Mouse (Mus musculus) limb, embryonic 14.5 days (tissue): ENCODE measurements around the gene Gm13289. TPM values are rescaled to one million over a fixed set of nuclear protein-coding genes. Genes with fewer than 3 reads are reported as not detected.
"Not testable (repeated sequence)": the region's sequence is repeated elsewhere in the genome, so short reads cannot be mapped to it uniquely, and the experiment has no call there.

Experiments used
- ATAC-seq: fragments of 200-750 bp; cut with Nextera tagmentation; 2 replicates; pipeline ENCODE4 v1.8.0; 2017; ENCODE audit warnings: low read depth, moderate number of reproducible peaks, moderate TSS enrichment; ENCODE audit not compliant: low FRiP score
- DNase-seq: peaks from one replicate; pipeline ENCODE4 v3.0.0-alpha.2; 2015; ENCODE audit warnings: low spot score
- H3K27ac ChIP-seq: fragments of 300-500 bp; sonication (generic); replicated peaks from 2 replicates; pipeline ENCODE4 v1.5.1; 2014; ENCODE audit warnings: low read depth, mild to moderate bottlenecking, low read length, moderate library complexity, mixed read lengths
- H3K27me3 ChIP-seq: fragments of 300-500 bp; sonication (generic); 2 replicates; pipeline ENCODE4 v1.6.1; 2014; ENCODE audit warnings: low read length, mixed read lengths; ENCODE audit not compliant: control insufficient read depth, insufficient read depth
- H3K36me3 ChIP-seq: fragments of 300-500 bp; sonication (generic); 2 replicates; pipeline ENCODE4 v1.6.1; 2014; ENCODE audit warnings: mild to moderate bottlenecking, low read length, moderate library complexity, mixed read lengths; ENCODE audit not compliant: control insufficient read depth, insufficient read depth
- H3K4me1 ChIP-seq: fragments of 300-500 bp; sonication (generic); 2 replicates; pipeline ENCODE4 v1.6.1; 2014; ENCODE audit warnings: antibody characterized with exemption, low read length, mixed read lengths; ENCODE audit not compliant: control insufficient read depth, insufficient read depth
- H3K4me2 ChIP-seq: fragments of 300-500 bp; sonication (generic); replicated peaks from 2 replicates; pipeline ENCODE4 v1.6.1; 2014; ENCODE audit warnings: low read depth, mild to moderate bottlenecking, low read length, moderate library complexity; ENCODE audit not compliant: severe bottlenecking
- H3K4me3 ChIP-seq: fragments of 300-500 bp; sonication (generic); replicated peaks from 2 replicates; pipeline ENCODE4 v1.5.1; 2014; ENCODE audit warnings: low read length
- H3K9ac ChIP-seq: fragments of 300-500 bp; sonication (generic); 2 replicates; pipeline ENCODE4 v1.6.1; 2014; ENCODE audit warnings: mild to moderate bottlenecking, low read depth, low read length, moderate library complexity; ENCODE audit not compliant: severe bottlenecking
- H3K9me3 ChIP-seq: fragments of 300-500 bp; sonication (generic); 2 replicates; pipeline ENCODE4 v1.6.1; 2016; ENCODE audit warnings: low read length; ENCODE audit not compliant: control insufficient read depth
- POLR2A ChIP-seq: fragments of 200-500 bp; IDR thresholded peaks from 2 replicates; pipeline ENCODE4 v1.8.0; 2012; ENCODE audit warnings: inconsistent platforms, mild to moderate bottlenecking, moderate library complexity, borderline replicate concordance; ENCODE audit not compliant: insufficient read depth, insufficient read length; ENCODE audit errors: extremely low read depth
- WGBS: fragments of 180-500 bp; shearing (Covaris S2); extraction: QIAGEN DNeasy Blood & Tissue Kit; methylation state at CpG from one replicate; pipeline ENCODE4 v1.1.7; 2014; 5-methylcytosine and 5-hydroxymethylcytosine counted together
- polyA plus RNA-seq, 2 experiments: library from polyadenylated mRNA; depleted of rRNA in 1 of 2; stranded (reverse) in 1 of 2; unstranded in 1 of 2; fragments of >200 nt; fragmentation: Nextera tagmentation in 1 of 2; extraction: Ambion mirVana in 1 of 2; gene quantifications; 2 replicates each; pipeline versions ENCODE4 v1.2.1 to v1.2.3; 2012 to 2014

Gene Gm13289
- polyA plus RNA-seq, 2 experiments: not detected

DNA sequence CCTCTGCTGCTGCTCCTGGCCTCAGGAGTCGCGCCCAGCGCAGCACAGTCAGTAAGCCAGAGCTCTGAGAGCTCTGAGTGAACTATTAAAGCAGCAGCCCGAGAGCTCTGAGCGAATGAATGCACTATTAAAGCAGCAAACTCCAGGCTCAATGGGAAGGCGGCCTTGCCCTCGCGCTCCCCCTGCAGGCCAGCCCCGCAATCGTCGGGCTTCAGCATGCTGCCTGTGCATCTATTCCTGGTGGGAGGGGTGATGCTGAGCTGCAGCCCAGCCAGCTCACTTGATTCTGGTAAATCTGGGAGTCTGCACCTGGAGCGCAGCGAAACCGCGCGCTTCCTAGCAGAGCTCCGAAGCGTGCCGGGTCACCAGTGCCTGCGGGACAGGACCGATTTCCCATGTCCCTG lies 19.1 kb upstream of the Gm13289 start:
- peak overlapping the region; percentile 68 for H3K9ac ChIP-seq

DNA sequence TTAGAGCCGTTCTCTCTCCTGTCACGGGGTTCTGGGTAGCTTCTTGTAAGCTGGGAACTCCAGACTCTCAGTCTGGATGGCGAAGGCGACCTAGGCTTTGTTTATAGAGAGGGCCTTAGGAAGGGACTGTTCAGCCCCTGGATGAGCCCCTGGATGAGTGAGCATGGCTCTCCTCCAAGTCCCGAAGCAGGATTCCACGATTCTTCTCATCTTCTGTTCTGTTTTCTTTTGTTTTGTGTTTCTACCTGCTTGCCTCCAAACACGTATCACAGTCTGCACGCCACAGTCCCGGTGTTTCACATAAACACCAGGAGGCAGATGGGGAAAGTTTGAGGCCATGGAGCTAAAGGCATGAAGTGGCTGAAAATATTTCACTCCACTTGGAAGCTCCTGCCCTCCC lies 18.0 kb upstream of the Gm13289 start:
- ATAC-seq, H3K4me1 ChIP-seq, H3K9ac ChIP-seq, H3K9me3 ChIP-seq, H3K4me2 ChIP-seq, H3K27ac ChIP-seq, DNase-seq, H3K36me3 ChIP-seq, H3K4me3 ChIP-seq, H3K27me3 ChIP-seq: not testable (repeated sequence)
- WGBS: 89% methylated on average over 9 of the region's 9 CpGs

More for the DNA sequence above, 19.1 kb upstream of the Gm13289 start:
- DNase-seq: peak; percentile 94
- Histone ChIP-seq H3K27ac (peak overlapping the region; percentile 91), H3K4me2 (peak overlapping the region; percentile 63), H3K4me3 (peak overlapping the region; percentile 47)
- 0% methylated on average over 16 of the region's 21 CpGs for WGBS
- not testable (repeated sequence) for H3K9me3 ChIP-seq, H3K27me3 ChIP-seq, H3K4me1 ChIP-seq, H3K36me3 ChIP-seq
- TF ChIP-seq POLR2A: 0 out of 2 replicates have a peak, but pooled peaks have one; percentile 16
- peak; percentile 100 for ATAC-seq

DNA sequence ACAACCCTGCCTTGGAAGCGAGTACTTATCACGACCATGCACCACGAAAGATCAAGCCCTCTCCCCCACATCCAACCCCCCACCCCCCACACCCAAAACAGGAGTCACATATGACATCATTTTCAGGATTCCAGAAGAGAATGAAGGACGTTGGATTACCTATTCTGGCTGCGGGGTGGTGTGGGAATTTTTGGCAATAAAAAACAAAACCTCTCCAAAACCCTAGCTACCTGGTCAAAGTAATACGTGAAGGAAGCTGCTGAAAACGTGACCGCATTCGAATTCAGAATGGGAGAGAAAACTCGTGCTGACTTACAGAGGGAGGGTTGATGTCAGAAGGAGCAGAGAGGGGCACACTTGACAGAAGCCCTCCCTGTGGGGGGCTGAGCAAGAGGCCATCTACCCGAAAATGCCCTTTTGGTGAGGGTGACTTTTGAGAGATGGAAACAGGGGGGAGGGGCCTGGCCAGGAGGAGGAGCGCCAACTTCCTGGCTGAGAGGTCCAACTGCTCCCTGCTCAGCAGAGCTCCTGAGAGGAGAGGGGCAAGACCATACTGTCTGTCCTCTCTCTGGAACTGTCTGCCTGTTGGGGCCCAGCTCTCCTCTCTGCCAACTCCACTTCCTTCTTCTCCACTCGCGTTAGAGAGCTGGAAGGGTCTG lies 17.0 kb upstream of the Gm13289 start, which contains the start of gene Gm13283:
Gm13283 (plus strand) TSS at position 510 of the 659 bp plus-strand sequence.
- DNase-seq, H3K27me3 ChIP-seq, H3K9ac ChIP-seq, H3K4me1 ChIP-seq, H3K27ac ChIP-seq, H3K36me3 ChIP-seq, H3K9me3 ChIP-seq, ATAC-seq: not testable (repeated sequence)
- 28% methylated on average over 7 of the region's 14 CpGs for WGBS
- Histone ChIP-seq H3K4me3 (peak within 1 kb of the TSS; percentile 31), H3K4me2 (peak within 1 kb of the TSS; percentile 37; the same call in 1 of the 2 replicates)

DNA sequence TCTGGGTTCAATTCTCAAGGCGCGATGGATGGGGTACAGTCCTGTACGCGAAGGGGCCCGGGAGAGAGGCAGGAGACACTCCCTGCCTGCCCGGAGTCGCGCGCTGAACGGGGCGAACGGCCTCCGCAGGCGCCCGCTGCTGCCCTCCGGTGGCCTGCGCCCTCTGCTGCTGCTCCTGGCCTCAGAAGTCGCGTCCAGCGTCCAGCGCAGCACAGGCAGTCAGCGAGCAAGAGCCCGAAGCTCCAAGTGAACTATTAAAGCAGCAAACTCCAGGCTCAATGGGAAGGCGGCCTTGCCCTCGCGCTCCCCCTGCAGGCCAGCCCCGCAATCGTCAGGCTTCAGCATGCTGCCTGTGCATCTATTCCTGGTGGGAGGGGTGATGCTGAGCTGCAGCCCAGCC lies 16.3 kb upstream of the Gm13289 start:
- not testable (repeated sequence) for ATAC-seq, H3K27me3 ChIP-seq, H3K36me3 ChIP-seq, H3K9me3 ChIP-seq, H3K27ac ChIP-seq, H3K4me1 ChIP-seq, H3K9ac ChIP-seq
- Histone ChIP-seq H3K4me2 (peak overlapping the region; percentile 37; the same call in 1 of the 2 replicates), H3K4me3 (peak overlapping the region; percentile 31)
- 4% methylated on average over 12 of the region's 28 CpGs for WGBS
- TF ChIP-seq POLR2A: peak; percentile 57; the same call in 1 of the 2 replicates
- peak; percentile 68 for DNase-seq

DNA sequence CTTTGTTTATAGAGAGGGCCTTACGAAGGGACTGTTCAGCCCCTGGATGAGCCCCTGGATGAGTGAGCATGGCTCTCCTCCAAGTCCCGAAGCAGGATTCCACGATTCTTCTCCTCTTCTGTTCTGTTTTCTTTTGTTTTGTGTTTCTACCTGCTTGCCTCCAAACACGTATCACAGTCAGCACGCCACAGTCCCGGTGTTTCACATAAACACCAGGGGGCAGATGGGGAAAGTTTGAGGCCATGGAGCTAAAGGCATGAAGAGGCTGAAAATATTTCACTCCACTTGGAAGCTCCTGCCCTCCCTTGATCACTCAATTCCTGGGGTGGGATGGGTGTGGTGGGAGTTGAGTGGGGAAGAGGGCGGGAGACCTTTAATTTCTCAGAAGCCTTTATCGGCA lies 14.9 kb upstream of the Gm13289 start:
- ATAC-seq, H3K27ac ChIP-seq, H3K4me2 ChIP-seq, H3K4me3 ChIP-seq, H3K4me1 ChIP-seq, H3K27me3 ChIP-seq, H3K9me3 ChIP-seq, DNase-seq, H3K36me3 ChIP-seq, H3K9ac ChIP-seq: not testable (repeated sequence)
- WGBS: 62% methylated on average over 6 of the region's 8 CpGs

DNA sequence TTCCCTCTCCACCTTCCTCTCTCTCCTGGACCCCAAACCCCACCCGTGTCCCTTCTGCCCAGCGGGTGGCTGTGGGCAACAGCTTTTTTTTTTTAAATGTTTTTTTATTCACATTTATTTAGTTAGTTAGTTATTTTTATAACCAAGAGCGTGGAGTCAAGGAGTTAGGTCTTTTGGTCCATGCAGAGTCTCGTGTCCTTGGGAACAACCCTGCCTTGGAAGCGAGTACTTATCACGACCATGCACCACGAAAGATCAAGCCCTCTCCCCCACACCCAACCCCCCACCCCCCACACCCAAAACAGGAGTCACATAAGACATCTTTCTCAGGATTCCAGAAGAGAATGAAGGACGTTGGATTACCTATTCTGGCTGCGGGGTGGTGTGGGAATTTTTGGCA lies 14.4 kb upstream of the Gm13289 start:
- not testable (repeated sequence) for H3K9me3 ChIP-seq, H3K4me3 ChIP-seq, H3K36me3 ChIP-seq, H3K27me3 ChIP-seq, H3K4me1 ChIP-seq, H3K4me2 ChIP-seq, H3K9ac ChIP-seq, ATAC-seq, H3K27ac ChIP-seq, DNase-seq
- WGBS: 75% methylated on average over 8 of the region's 9 CpGs
